Mouse (Mus musculus) heart, embryonic 14.5 days (tissue): Measurements from ENCODE around the gene Pcsk6. TPM values are rescaled to one million over a fixed set of nuclear protein-coding genes. Genes with fewer than 3 reads are reported as not detected.

Experiments
- ATAC-seq: fragments of 200-750 bp; cut with Nextera tagmentation; 2 replicates; pipeline ENCODE4 v1.8.0; 2017; ENCODE audit warnings: low read depth, moderate TSS enrichment; ENCODE audit not compliant: insufficient number of reproducible peaks, insufficient read depth, low FRiP score
- H3K27ac ChIP-seq, 2 experiments: fragments of 200-500 bp in 1 of 2; fragments of 300-500 bp in 1 of 2; sonication (generic) in 1 of 2; replicated peaks in 1 of 2; 2 replicates each; pipeline ENCODE4 v1.5.1; 2012 to 2014; ENCODE audit warnings: low read depth in 2 of 2, low read length in 2 of 2, control low read depth in 1 of 2, mild to moderate bottlenecking in 1 of 2, mixed read lengths in 1 of 2; ENCODE audit not compliant: control insufficient read depth in 1 of 2, insufficient read depth in 1 of 2
- H3K27me3 ChIP-seq: fragments of 300-500 bp; sonication (generic); 2 replicates; pipeline ENCODE4 v1.6.1; 2014; ENCODE audit warnings: mild to moderate bottlenecking, low read length, control low read depth; ENCODE audit not compliant: control insufficient read depth, insufficient read depth
- H3K36me3 ChIP-seq: fragments of 300-500 bp; sonication (generic); 2 replicates; pipeline ENCODE4 v1.6.1; 2014; ENCODE audit warnings: mild to moderate bottlenecking, control low read depth, low read length, mixed read lengths; ENCODE audit not compliant: control insufficient read depth, insufficient read depth
- H3K4me1 ChIP-seq, 2 experiments: fragments of 200-500 bp in 1 of 2; fragments of 300-500 bp in 1 of 2; sonication (generic) in 1 of 2; 2 replicates each; pipeline ENCODE4 v1.6.1; 2012 to 2014; ENCODE audit warnings: low read length in 2 of 2, control low read depth in 1 of 2, mixed read lengths in 1 of 2; ENCODE audit not compliant: control insufficient read depth in 2 of 2, insufficient read depth in 2 of 2
- H3K4me2 ChIP-seq: fragments of 300-500 bp; sonication (generic); 2 replicates; pipeline ENCODE4 v1.6.1; 2014; ENCODE audit warnings: mild to moderate bottlenecking, low read length
- H3K4me3 ChIP-seq, 2 experiments: fragments of 200-500 bp in 1 of 2; fragments of 300-500 bp in 1 of 2; sonication (generic) in 1 of 2; 2 replicates each; pipeline ENCODE4 v1.5.1; 2012 to 2014; ENCODE audit warnings: low read length in 2 of 2, mild to moderate bottlenecking in 2 of 2, control low read depth in 1 of 2, low read depth in 1 of 2, moderate library complexity in 1 of 2; ENCODE audit not compliant: control insufficient read depth in 1 of 2, insufficient read depth in 1 of 2
- H3K9ac ChIP-seq: fragments of 300-500 bp; sonication (generic); 2 replicates; pipeline ENCODE4 v1.6.1; 2014; ENCODE audit warnings: mild to moderate bottlenecking, low read length
- H3K9me3 ChIP-seq: fragments of 300-500 bp; sonication (generic); 2 replicates; pipeline ENCODE4 v1.6.1; 2016; ENCODE audit warnings: low read length, control low read depth; ENCODE audit not compliant: control insufficient read depth
- WGBS: fragments of 180-500 bp; shearing (Covaris S2); extraction: QIAGEN DNeasy Blood & Tissue Kit; methylation state at CpG from one replicate; pipeline ENCODE4 v1.1.7; 2014; 5-methylcytosine and 5-hydroxymethylcytosine counted together
- polyA plus RNA-seq: library from polyadenylated mRNA; unstranded; fragments of >200 nt; fragmentation: Nextera tagmentation; extraction: Ambion mirVana; gene quantifications from 2 replicates; pipeline ENCODE4 v1.2.1, GENCODE M21; 2014

The Pcsk6 gene
- polyA plus RNA-seq, 1 experiment from 2014 or later: 3.0 TPM

DNA sequence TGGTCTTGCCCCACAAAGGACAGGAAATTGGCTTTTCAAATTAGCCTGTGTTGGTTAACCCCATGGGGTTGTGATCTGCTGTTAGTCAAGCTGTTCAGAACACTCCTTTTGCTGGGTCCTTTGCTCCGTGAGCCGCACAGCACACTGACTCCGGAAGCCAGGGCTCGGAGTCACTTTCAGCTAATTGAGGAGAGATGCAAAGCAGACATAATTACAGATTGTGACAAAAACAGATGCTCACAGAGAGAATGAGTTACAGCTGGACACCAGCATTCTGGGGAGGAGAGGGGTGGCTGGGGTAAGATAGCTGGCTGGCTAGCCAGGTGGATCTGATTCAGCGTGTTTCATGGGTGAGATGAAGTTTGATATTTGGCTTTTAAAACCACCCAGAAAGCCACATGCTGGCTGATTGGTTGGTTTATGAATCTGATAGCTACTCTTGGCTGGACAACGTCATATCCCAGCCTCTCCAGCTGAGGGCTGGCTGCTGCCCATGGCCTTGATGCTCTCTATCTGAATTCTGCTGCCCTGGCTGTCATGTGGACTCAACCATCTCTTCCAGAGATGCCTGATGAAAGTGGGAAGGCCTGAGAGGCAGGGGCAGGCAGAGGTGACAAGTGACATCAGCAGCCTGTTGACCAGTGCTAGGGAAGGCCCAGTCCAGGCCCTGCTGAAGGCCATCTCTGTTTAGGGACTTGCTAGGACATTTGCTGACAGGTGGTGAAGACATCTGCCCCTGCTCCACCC, 167.4 kb downstream of the Pcsk6 start:
- WGBS: 66% methylated on average over 6 of the region's 6 CpGs
- no peaks in the 10 kb centered on the region for H3K27me3 ChIP-seq

DNA sequence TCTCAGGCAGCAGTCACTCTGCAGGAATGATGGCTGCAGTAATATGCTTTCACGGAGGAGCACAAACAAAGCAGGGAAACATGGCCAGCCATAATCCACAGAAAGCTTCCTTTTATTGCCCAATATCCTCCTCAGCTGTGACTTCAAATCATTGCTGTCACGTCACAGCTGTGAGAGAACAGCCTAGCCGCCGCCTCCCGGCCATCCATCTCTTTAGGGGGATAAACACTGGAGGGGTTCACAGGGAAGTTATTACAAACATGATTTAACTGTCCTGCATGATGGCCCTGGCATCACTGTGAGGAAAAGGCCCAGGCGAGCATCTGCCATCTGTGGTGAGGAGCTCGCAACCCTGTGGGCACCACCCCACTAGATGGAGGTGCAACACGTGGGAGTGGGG, 175.3 kb downstream of the Pcsk6 start:
- peaks cover 0 to 5% of the 10 kb centered on the region in 2 experiments; a peak in 2 of 4 replicates for H3K4me1 ChIP-seq

More for the DNA sequence above, 167.4 kb downstream of the Pcsk6 start:
- no peak overlapping the region for H3K27ac ChIP-seq
- no peaks in the 10 kb centered on the region for H3K9me3 ChIP-seq
- no peaks in the 10 kb centered on the region for H3K4me1 ChIP-seq
- no peak for ATAC-seq
- no peak overlapping the region for H3K4me3 ChIP-seq
- H3K4me2 ChIP-seq: no peak overlapping the region
- H3K9ac ChIP-seq: no peak overlapping the region
- no peaks in the 10 kb centered on the region for H3K36me3 ChIP-seq

DNA sequence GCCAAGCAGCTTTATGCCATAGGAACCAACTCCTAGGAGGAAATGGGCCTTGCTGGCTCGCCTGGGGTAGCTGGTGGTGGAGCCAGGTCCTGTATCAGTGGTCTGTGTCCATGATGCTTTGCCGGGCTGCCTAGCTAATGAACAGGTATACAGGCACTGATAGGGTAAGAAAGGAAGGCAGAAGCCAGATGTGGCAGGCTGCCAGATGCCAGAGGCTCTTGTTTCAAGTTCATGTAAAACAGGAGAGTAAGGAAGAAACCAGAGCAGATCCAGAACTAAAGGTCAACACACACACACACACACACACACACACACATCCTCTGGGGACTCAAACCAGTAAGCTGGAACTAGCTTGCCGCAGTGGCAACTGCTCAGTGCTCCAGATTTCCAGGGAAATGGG, 176.7 kb downstream of the Pcsk6 start:
- H3K36me3 ChIP-seq: no peaks in the 10 kb centered on the region
- H3K4me1 ChIP-seq: peaks cover 0 to 5% of the 10 kb centered on the region in 2 experiments; a peak in 2 of 4 replicates
- no peak for ATAC-seq
- 58% methylated on average over 3 of the region's 3 CpGs for WGBS
- no peak overlapping the region for H3K27ac ChIP-seq
- no peak overlapping the region for H3K9ac ChIP-seq
- no peaks in the 10 kb centered on the region for H3K27me3 ChIP-seq
- no peak overlapping the region for H3K4me2 ChIP-seq
- H3K9me3 ChIP-seq: no peaks in the 10 kb centered on the region
- no peak overlapping the region for H3K4me3 ChIP-seq

More for the DNA sequence above, 175.3 kb downstream of the Pcsk6 start:
- no peak overlapping the region for H3K4me3 ChIP-seq
- H3K9me3 ChIP-seq: no peaks in the 10 kb centered on the region
- ATAC-seq: no peak
- 79% methylated on average over 8 of the region's 8 CpGs for WGBS
- H3K36me3 ChIP-seq: no peaks in the 10 kb centered on the region
- H3K4me2 ChIP-seq: no peak overlapping the region
- no peaks in the 10 kb centered on the region for H3K27me3 ChIP-seq
- H3K27ac ChIP-seq: no peak overlapping the region
- no peak overlapping the region for H3K9ac ChIP-seq

DNA sequence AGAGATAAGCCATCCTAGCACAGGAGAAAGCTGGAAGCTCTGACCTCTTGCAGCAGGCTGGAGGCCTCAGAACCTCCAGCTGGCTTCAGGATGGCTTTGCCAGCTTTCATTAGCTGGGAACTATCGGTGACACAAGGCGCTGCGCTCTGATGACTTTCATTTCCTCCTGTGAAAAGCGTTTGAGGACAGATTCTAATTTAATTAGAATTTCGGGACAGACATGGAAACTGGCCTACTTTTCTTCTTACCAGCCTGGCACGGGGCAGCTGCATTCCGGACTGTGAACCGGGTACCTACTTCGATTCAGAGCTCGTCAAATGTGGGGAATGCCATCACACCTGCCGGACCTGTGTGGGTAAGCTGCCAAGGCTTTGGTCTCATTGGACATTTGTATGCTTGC, 177.2 kb downstream of the Pcsk6 start:
- no peaks in the 10 kb centered on the region for H3K36me3 ChIP-seq
- no peaks in the 10 kb centered on the region for H3K9me3 ChIP-seq
- H3K27me3 ChIP-seq: no peaks in the 10 kb centered on the region; the same call in 1 of the 2 replicates
- H3K4me1 ChIP-seq: peaks cover 0 to 5% of the 10 kb centered on the region in 2 experiments; a peak in 2 of 4 replicates
- 84% methylated on average over 11 of the region's 11 CpGs for WGBS
- no peak for ATAC-seq
- H3K4me2 ChIP-seq: no peak overlapping the region
- H3K27ac ChIP-seq: no peak overlapping the region
- no peak overlapping the region for H3K4me3 ChIP-seq
- H3K9ac ChIP-seq: no peak overlapping the region

DNA sequence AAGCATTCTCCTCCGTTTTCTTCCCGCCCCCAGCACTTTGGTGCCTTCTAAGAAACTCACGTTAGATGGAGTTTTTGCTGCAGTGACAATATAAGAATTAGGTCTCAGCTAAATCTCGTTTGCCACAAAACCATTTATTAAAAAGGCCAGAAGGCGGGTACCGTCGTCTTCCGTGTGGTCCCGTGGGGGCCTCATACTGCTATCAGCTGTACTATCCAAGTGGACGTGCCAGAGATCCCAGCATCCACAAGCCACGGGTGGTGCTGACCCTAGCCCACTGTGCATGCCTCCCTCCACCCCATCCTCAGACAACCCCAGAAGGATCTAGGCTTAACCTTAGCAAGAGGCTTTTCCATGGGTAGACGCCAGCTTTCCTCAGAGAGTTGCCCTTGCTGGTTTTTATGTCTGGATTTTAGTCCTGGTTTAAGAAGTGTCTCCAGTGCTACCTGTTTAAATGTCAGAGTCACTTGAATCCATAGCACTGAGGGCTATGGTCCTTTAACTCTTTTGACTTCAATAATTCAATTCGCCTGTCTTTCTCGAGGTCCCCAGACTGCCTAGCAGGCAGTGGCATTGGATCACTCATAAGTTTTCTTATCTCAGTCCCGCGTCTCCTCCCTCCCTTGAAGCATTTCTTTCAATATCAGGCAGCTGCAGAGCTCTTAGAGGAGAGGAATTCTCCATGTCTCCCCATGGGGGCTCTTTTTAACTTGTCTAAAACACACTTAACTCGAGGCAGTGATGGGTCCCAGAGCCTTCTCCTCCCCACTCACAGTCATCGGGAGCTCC, 178.7 kb downstream of the Pcsk6 start:
- H3K9ac ChIP-seq: no peak overlapping the region
- H3K4me3 ChIP-seq: no peak overlapping the region
- H3K9me3 ChIP-seq: no peaks in the 10 kb centered on the region
- H3K27me3 ChIP-seq: no peaks in the 10 kb centered on the region; the same call in 1 of the 2 replicates
- no peak overlapping the region for H3K4me2 ChIP-seq
- ATAC-seq: no peak
- no peak overlapping the region for H3K27ac ChIP-seq
- no peaks in the 10 kb centered on the region for H3K36me3 ChIP-seq
- peaks cover 0 to 5% of the 10 kb centered on the region in 2 experiments; a peak in 2 of 4 replicates for H3K4me1 ChIP-seq
- WGBS: 63% methylated on average over 18 of the region's 18 CpGs

DNA sequence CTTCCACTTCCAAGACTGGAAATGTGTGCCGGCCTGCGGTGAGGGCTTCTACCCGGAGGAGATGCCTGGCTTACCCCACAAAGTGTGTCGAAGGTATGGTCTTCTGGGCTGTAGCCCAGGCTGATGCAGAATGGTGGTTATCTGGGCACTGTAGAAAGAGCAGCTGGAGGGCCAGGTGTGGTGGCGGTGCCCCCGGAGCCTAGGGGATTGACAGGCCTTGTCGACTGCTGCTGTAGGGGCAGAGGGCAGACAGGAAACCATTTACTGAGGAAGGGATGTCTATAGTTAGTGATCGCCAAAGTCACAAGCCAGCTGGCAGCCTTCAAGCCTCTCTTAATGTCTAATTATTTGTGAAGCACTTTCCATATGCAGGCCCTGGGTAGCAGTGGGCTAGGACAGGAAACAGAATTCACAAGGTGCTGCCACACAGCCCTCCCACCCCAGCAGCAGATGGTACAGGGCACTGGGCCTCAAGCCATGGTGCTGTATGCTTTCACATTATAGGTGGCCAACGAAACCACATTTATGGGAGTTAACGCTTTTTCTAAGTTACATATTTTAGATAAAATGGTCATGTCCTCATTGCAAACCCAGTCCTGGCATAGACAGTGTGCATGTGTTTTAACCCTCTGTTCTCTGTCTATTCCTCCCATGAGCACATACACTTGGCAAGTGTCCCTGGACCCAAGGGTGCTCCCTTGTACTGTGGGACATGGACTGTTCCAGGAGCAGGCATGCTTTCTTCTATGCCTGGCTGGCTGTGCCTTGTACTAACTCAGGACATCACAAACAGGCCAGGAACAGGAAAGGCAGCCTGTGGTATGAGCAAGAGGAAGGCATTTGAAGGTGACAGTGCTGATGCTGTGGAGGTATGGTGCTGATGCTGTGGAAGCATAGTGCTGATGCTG, 182.3 kb downstream of the Pcsk6 start, which contains the start of gene Gm45213:
Gm45213 (plus strand) TSS at position 51 of the 908 bp plus-strand sequence.
- Histone ChIP-seq H3K9me3 (no peaks in the 10 kb centered on the region), H3K27me3 (no peaks in the 10 kb centered on the region; the same call in 1 of the 2 replicates), H3K4me2 (no peak within 1 kb of the TSS), H3K4me1 (peaks cover 0 to 2% of the 10 kb centered on the region in 2 experiments; a peak in 1 of 4 replicates), H3K9ac (no peak within 1 kb of the TSS), H3K36me3 (no peaks in the 10 kb centered on the region), H3K27ac (no peak within 1 kb of the TSS), H3K4me3 (no peak within 1 kb of the TSS)
- no peak for ATAC-seq
- WGBS: 80% methylated on average over 10 of the region's 10 CpGs

DNA sequence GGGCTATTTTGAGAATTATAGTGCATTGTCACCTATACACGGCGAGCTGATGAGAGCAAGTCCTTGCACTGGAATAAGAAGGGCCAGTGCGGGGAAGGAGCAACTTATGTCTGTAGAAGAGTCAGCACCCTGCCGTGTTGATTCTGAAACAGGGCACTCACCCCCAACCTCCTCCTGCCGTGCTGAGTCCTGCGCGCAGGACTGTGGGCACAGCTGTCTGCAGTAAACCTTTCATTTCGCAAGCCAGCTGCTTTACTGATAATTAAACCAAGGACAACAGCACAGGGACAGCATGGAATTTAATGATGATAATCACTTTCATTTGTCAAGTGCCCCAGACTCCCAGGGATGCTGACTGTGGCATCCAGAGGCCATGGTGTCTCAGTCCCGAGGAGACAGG, 183.1 kb downstream of the Pcsk6 start:
- no peak overlapping the region for H3K4me2 ChIP-seq
- H3K4me1 ChIP-seq: peaks cover 0 to 2% of the 10 kb centered on the region in 2 experiments; a peak in 1 of 4 replicates
- no peak overlapping the region for H3K9ac ChIP-seq
- H3K36me3 ChIP-seq: no peaks in the 10 kb centered on the region
- H3K9me3 ChIP-seq: no peaks in the 10 kb centered on the region
- WGBS: 60% methylated on average over 9 of the region's 9 CpGs
- no peak overlapping the region for H3K4me3 ChIP-seq
- no peak overlapping the region for H3K27ac ChIP-seq
- no peak for ATAC-seq
- no peaks in the 10 kb centered on the region; the same call in 1 of the 2 replicates for H3K27me3 ChIP-seq
